Mouse (Mus musculus) stomach, embryonic 14.5 days (tissue): Measurements from ENCODE around the gene Sez6. TPM values are rescaled to one million over a fixed set of nuclear protein-coding genes. Genes with fewer than 3 reads are reported as not detected.
A peak's percentile ranks its signal among the peaks of the same experiment; 100 is the strongest.

Experiments
- ATAC-seq: fragments of 200-750 bp; cut with Nextera tagmentation; 2 replicates; pipeline ENCODE4 v1.8.0; 2017; ENCODE audit warnings: low read depth, moderate TSS enrichment; ENCODE audit not compliant: insufficient number of reproducible peaks, insufficient read depth, low FRiP score
- H3K27ac ChIP-seq: fragments of 300-500 bp; sonication (generic); 2 replicates; pipeline ENCODE4 v1.5.1; 2014; ENCODE audit warnings: mild to moderate bottlenecking, low read length, moderate library complexity, mixed read lengths
- H3K27me3 ChIP-seq: fragments of 300-500 bp; sonication (generic); 2 replicates; pipeline ENCODE4 v1.6.1; 2014; ENCODE audit warnings: low read length, control low read depth, mixed read lengths; ENCODE audit not compliant: control insufficient read depth, insufficient read depth
- H3K36me3 ChIP-seq: fragments of 300-500 bp; sonication (generic); 2 replicates; pipeline ENCODE4 v1.6.1; 2014; ENCODE audit warnings: mild to moderate bottlenecking, control low read depth, low read length, moderate library complexity, mixed read lengths; ENCODE audit not compliant: control insufficient read depth, insufficient read depth
- H3K4me1 ChIP-seq: fragments of 300-500 bp; sonication (generic); 2 replicates; pipeline ENCODE4 v1.6.1; 2014; ENCODE audit warnings: low read length, control low read depth, mixed read lengths; ENCODE audit not compliant: control insufficient read depth, insufficient read depth
- H3K4me2 ChIP-seq: fragments of 300-500 bp; sonication (generic); replicated peaks from 2 replicates; pipeline ENCODE4 v1.6.1; 2014; ENCODE audit warnings: low read depth, low read length, control low read depth
- H3K4me3 ChIP-seq: fragments of 300-500 bp; sonication (generic); 2 replicates; pipeline ENCODE4 v1.5.1; 2014; ENCODE audit warnings: low read depth, low read length, control low read depth
- H3K9ac ChIP-seq: fragments of 300-500 bp; sonication (generic); replicated peaks from 2 replicates; pipeline ENCODE4 v1.6.1; 2014; ENCODE audit warnings: low read depth, mild to moderate bottlenecking, control low read depth, low read length, moderate library complexity, mixed read lengths
- H3K9me3 ChIP-seq: fragments of 300-500 bp; sonication (generic); 2 replicates; pipeline ENCODE4 v1.6.1; 2016; ENCODE audit warnings: low read depth, low read length, control low read depth; ENCODE audit not compliant: control insufficient read depth
- WGBS: fragments of 180-500 bp; shearing (Covaris S2); extraction: QIAGEN DNeasy Blood & Tissue Kit; methylation state at CpG from one replicate; pipeline ENCODE4 v1.1.7; 2014; 5-methylcytosine and 5-hydroxymethylcytosine counted together
- polyA plus RNA-seq: library from polyadenylated mRNA; unstranded; fragments of >200 nt; fragmentation: Nextera tagmentation; extraction: Ambion mirVana; gene quantifications from 2 replicates; pipeline ENCODE4 v1.2.1, GENCODE M21; 2014

The Sez6 gene
- polyA plus RNA-seq, 1 experiment from 2014 or later: 2.1 TPM

DNA sequence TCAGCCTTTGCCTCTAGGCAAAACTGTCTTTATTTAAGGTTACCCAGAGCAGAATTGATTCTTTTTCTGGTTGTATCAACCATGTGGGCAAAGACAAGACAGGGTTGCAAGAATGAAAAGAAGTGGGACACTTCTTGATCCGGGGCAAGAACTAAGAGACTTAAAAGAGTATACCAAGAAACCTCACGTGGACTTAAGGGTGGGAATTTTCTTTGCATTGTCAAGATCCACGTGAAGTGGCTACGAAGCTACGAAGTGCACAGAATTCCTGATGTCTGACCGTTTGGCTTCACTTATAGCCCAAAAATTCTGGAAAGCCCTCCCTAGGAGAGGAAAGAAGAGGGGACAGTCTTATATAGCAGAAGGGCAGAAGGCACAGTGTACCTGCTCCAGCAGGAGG lies 37.3 kb upstream of the Sez6 start:
- no peaks in the 10 kb centered on the region for H3K36me3 ChIP-seq
- H3K4me2 ChIP-seq: peak overlapping the region; percentile 25
- no peak overlapping the region for H3K4me3 ChIP-seq
- peaks cover 6% of the 10 kb centered on the region; the same call in 1 of the 2 replicates for H3K27me3 ChIP-seq
- no peak for ATAC-seq
- 42% methylated on average over 6 of the region's 6 CpGs for WGBS
- peaks cover 28% of the 10 kb centered on the region for H3K4me1 ChIP-seq
- H3K9me3 ChIP-seq: no peaks in the 10 kb centered on the region
- no peak overlapping the region for H3K9ac ChIP-seq
- peak overlapping the region; percentile 64; the same call in 1 of the 2 replicates for H3K27ac ChIP-seq

DNA sequence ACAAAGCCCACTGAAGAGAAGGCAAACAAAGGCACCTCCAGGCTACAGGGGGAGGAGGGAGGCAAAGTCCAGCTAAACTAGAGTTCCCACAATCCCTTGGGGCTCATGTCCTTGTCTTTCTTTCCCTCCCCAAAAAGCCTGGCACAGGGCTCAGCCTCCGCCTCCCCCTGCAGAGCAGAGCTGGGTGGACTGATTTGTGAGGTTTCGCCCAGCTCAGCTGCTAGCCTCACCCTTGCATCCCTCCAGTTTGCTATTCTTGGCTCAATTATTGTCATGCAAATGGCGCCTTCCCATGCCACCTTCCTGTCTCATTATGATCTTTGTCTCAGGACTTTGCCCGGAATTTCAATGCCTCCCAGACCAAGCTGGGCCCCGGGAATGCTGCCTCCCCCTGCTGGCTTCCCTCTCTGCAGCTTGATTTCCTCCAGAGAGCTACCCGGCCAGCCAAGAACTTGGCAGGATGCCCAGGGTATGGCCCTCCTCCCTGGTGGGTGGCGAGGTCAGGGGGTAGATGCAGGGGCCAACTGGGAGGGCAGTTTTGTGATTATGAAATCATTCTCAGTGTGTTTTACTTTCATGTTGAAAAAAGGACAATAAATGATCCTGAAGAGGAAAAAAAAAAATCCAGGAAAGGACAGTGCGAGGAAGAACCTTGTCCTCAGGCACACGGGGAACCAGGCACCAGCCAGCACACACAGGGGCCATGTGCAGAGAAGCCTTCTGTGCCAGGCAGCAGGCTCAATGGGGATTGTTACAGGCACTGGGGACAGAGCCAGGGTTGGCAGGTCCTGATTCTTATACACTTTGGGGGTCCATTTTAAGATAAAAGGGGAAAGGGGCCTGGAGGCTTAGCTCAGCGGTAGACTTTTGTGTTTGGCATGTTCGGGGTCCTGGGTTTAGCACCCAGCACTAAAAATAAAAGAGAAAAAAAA lies 36.5 kb upstream of the Sez6 start, which contains the start of gene Pipox:
Pipox (minus strand) TSS at position 310 of the 932 bp plus-strand sequence.
- peak; percentile 86 for ATAC-seq
- Histone ChIP-seq H3K9ac (no peak within 1 kb of the TSS), H3K36me3 (no peaks in the 10 kb centered on the region), H3K27ac (peak within 1 kb of the TSS; percentile 64), H3K9me3 (no peaks in the 10 kb centered on the region), H3K4me2 (peak within 1 kb of the TSS; percentile 25), H3K27me3 (peaks cover 6% of the 10 kb centered on the region; the same call in 1 of the 2 replicates), H3K4me1 (peaks cover 28% of the 10 kb centered on the region), H3K4me3 (no peak within 1 kb of the TSS)
- 20% methylated on average over 11 of the region's 11 CpGs for WGBS

DNA sequence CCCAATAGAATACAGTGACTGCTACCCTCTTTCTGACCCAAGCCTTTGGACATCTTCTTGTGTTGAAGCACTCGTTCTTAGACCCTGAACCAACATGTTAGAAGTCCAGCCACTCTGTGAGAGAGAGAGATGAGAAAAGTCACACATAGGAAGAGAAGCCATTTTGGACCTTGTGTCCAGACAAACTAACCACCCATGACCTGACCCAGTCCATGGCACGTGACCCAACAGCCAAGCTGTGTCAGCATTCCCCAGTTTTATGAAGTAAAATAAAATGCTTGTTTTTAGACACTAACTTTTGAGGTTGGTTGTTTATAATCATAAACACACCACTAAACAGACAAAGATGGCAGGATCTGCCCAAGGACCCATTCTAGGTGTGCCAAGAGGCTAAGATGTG lies 35.6 kb upstream of the Sez6 start:
- Histone ChIP-seq H3K36me3 (no peaks in the 10 kb centered on the region), H3K4me3 (no peak overlapping the region), H3K27me3 (peaks cover 6% of the 10 kb centered on the region; the same call in 1 of the 2 replicates), H3K27ac (no peak overlapping the region), H3K9me3 (no peaks in the 10 kb centered on the region), H3K4me2 (no peak overlapping the region), H3K4me1 (peaks cover 28% of the 10 kb centered on the region), H3K9ac (no peak overlapping the region)
- ATAC-seq: no peak
- 77% methylated on average over 2 of the region's 2 CpGs for WGBS

DNA sequence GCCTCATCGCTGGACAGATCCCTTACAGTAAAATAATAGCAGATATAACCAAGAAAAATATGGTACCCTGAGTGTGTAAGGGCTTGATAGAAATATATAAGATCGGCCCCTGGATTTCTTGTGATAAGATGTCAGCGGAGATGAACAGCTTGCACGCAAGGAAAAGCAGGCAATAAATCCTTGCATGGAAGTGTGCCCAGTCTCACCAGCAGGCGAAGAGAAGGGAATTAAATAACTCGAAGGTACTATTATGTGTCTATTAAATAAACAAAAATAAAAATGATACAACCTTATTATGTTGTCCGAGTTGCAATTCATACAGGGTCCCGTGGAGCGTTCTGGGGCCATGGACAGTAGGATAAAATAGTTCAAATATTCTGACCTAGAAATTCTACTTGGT lies 34.6 kb upstream of the Sez6 start:
- Histone ChIP-seq H3K4me1 (peaks cover 29% of the 10 kb centered on the region), H3K9ac (no peak overlapping the region), H3K36me3 (no peaks in the 10 kb centered on the region), H3K27ac (no peak overlapping the region), H3K4me2 (no peak overlapping the region), H3K4me3 (no peak overlapping the region), H3K9me3 (no peaks in the 10 kb centered on the region), H3K27me3 (peaks cover 6% of the 10 kb centered on the region; the same call in 1 of the 2 replicates)
- WGBS: 76% methylated on average over 9 of the region's 9 CpGs
- no peak for ATAC-seq

DNA sequence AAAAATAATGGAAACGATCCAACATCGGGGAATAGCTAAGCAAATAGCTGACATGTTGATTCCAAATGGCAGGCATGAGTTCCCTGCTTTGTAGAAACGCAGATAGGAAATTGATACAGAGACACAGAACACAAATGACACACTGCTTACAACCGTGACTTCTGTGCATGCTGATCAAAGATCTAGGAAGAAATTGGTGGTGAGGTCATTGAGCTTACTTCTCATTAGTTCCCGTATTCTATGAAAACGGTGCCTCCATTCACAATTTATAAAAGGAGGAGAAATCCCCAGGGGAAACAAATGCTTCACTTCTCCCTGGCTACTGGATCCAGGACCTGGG lies 34.1 kb upstream of the Sez6 start:
- peaks cover 6% of the 10 kb centered on the region; the same call in 1 of the 2 replicates for H3K27me3 ChIP-seq
- H3K27ac ChIP-seq: no peak overlapping the region
- H3K9ac ChIP-seq: no peak overlapping the region
- no peak for ATAC-seq
- H3K4me1 ChIP-seq: peaks cover 31% of the 10 kb centered on the region
- WGBS: 58% methylated on average over 6 of the region's 6 CpGs
- H3K4me2 ChIP-seq: no peak overlapping the region
- no peaks in the 10 kb centered on the region for H3K9me3 ChIP-seq
- no peaks in the 10 kb centered on the region for H3K36me3 ChIP-seq
- no peak overlapping the region for H3K4me3 ChIP-seq

DNA sequence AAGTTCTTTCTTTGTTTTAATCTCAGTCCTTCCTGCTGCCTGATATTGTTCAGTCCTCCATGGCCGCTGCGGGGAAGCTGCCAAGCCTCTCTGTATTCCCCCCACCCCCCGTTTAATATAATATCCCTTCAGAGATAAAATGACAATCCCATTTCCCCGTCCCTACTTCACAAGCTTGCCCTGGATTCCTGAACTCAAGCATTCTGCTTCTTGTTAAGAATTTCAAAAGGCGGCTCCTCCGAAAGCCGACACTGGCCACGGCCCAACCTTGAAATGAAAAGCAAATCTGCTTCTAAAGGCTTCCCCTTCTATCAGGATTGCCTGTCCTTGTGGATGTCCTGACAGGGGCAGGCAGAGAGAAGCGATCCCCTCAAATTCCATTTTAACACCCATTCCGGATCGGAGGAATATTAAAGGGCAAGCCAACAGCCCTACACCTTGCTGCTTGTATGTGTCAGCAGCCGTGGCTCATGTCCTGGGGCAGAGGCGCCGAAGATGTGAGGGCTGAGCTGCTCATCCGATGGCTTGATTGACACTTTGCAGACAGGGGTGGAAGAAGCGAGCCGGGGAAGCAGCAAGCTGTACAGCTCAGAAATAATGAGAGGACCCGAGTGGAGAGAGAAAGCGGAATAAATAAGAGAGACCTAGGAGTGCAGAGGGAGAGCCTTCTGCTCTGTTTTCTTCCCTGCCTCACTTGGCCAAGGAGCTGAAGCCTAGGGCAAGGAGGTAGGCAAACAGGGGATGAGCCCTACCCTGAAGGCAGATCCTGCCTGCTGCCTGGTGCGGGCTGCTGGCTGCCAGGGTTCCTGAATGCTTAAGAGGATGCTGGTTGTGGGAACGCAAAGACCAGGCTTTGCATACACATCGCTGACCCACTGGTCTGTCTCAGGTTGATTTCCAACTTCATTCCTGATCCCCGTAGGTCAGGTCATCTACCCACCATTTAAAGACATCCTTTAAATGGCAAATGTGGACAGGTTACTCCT lies 33.5 kb upstream of the Sez6 start:
- 25% methylated on average over 23 of the region's 23 CpGs for WGBS
- H3K4me3 ChIP-seq: no peak overlapping the region
- no peak overlapping the region for H3K9ac ChIP-seq
- H3K4me1 ChIP-seq: peaks cover 38% of the 10 kb centered on the region
- ATAC-seq: no peak
- H3K4me2 ChIP-seq: 0 out of 2 replicates have a peak overlapping the region, but pooled peaks have one; percentile 11
- no peak overlapping the region for H3K27ac ChIP-seq
- no peaks in the 10 kb centered on the region for H3K9me3 ChIP-seq
- no peaks in the 10 kb centered on the region for H3K36me3 ChIP-seq
- peaks cover 6% of the 10 kb centered on the region; the same call in 1 of the 2 replicates for H3K27me3 ChIP-seq

DNA sequence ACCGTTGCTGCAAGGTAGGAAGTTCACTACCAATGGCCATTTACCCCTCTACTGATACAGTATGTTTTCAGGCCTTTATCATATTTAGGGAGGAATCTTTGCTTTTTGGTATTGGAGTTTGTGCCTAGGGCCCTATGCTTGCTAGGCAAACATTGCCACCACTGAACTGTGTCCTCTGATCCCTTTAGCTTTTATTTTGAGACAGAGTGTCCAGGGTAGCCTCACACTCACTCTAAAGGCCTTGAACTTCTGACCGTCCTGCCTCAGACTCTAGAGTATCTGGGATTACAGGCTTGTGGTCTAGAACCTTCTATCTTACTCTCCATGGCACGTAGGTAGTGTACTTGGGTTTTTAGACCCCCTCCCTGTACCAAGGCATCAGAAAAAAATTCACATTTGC lies 30.4 kb upstream of the Sez6 start:
- H3K4me1 ChIP-seq: peaks cover 20% of the 10 kb centered on the region
- peaks cover 6% of the 10 kb centered on the region; the same call in 1 of the 2 replicates for H3K27me3 ChIP-seq
- H3K36me3 ChIP-seq: no peaks in the 10 kb centered on the region
- H3K4me2 ChIP-seq: no peak overlapping the region
- no peak overlapping the region for H3K27ac ChIP-seq
- no peaks in the 10 kb centered on the region for H3K9me3 ChIP-seq
- WGBS: 84% methylated on average over 3 of the region's 3 CpGs
- ATAC-seq: no peak
- H3K4me3 ChIP-seq: no peak overlapping the region
- no peak overlapping the region for H3K9ac ChIP-seq

DNA sequence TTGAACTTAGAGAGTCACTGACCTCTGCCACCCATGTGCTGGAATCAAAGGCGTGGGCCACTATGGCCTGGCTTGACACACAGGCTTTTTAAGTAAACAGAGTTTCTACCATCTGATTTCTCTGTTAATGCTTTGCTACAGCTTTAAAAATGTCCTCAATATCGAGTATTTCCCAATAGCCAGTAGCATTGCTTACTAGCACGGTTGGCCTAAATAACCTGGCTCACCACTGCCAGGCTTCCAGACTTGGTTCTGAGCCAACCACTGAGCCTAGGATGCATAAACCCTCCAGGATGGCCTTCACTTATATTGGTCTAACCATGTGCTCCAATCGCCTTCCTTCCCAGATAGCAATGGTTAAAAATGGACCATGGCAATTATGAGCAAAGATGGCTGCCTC lies 29.9 kb upstream of the Sez6 start:
- no peak overlapping the region for H3K9ac ChIP-seq
- H3K27me3 ChIP-seq: peaks cover 6% of the 10 kb centered on the region; the same call in 1 of the 2 replicates
- no peaks in the 10 kb centered on the region for H3K36me3 ChIP-seq
- peaks cover 20% of the 10 kb centered on the region for H3K4me1 ChIP-seq
- H3K4me3 ChIP-seq: no peak overlapping the region
- 81% methylated on average over 4 of the region's 4 CpGs for WGBS
- H3K9me3 ChIP-seq: no peaks in the 10 kb centered on the region
- peak overlapping the region; percentile 11; the same call in 1 of the 2 replicates for H3K27ac ChIP-seq
- H3K4me2 ChIP-seq: no peak overlapping the region
- ATAC-seq: no peak
